Mouse (Mus musculus): Measurements from ENCODE around the gene Olfr1255. TPM values are rescaled to one million over a fixed set of nuclear protein-coding genes. Genes with fewer than 3 reads are reported as not detected.

Olfr1255 gene
- polyA plus RNA-seq, 2 experiments = not detected

GRCm38 (mm10) chr2:89841455-89841854 lies 29.6 kb downstream of the Olfr1255 start, which contains the start of gene Olfr1256:
Gene Olfr1256 (minus strand): TSS chr2:89841555.
- 40% methylated on average over 2 of the region's 2 CpGs for WGBS (ENCODE audit: insufficient replicate concordance)
- H3K27ac ChIP-seq = no peak within 1 kb of the TSS
- no peak for ATAC-seq (ENCODE audit: insufficient read depth)

GRCm38 (mm10) chr2:89848105-89848504 lies 36.3 kb downstream of the Olfr1255 start, which contains the start of gene Olfr48:
Gene Olfr48 (minus strand): TSS chr2:89848205.
- H3K4me3 ChIP-seq (ENCODE audit: insufficient read depth in 1 of 2, low read depth in 2 of 2, low read length in 2 of 2) = no peak within 1 kb of the TSS
- no peaks in the 10 kb centered on the region for H3K9me3 ChIP-seq (ENCODE audit: control insufficient read depth, low read length)
- no peaks in the 10 kb centered on the region for H3K4me1 ChIP-seq (replicated peaks; ENCODE audit: control insufficient read depth in 2 of 2, insufficient read depth in 2 of 2, low read length in 1 of 2)
- TF ChIP-seq EP300 (IDR thresholded peaks at IDR 0.05; ENCODE audit: low read depth) = no peak
- no peak for TF ChIP-seq CTCF (IDR thresholded peaks at IDR 0.05; ENCODE audit: low read depth)
- 69% methylated on average over 5 of the region's 5 CpGs for WGBS (ENCODE audit: insufficient replicate concordance)
- ATAC-seq (ENCODE audit: insufficient read depth) = no peak
- H3K9ac ChIP-seq (replicated peaks) = no peak within 1 kb of the TSS
- H3K36me3 ChIP-seq (replicated peaks; ENCODE audit: control insufficient read depth, insufficient read depth, low read depth) = no peaks in the 10 kb centered on the region
- no peak within 1 kb of the TSS for H3K4me2 ChIP-seq (ENCODE audit: low read depth)
- no peak within 1 kb of the TSS for H3K27ac ChIP-seq
- no peak for DNase-seq (ENCODE audit: low read depth in 3 of 3, low spot score in 3 of 3)
- H3K27me3 ChIP-seq (ENCODE audit: control insufficient read depth, insufficient read depth, low read length) = no peaks in the 10 kb centered on the region

More at GRCm38 (mm10) chr2:89841455-89841854, 29.6 kb downstream of the Olfr1255 start, which contains the start of gene Olfr1256:
- H3K4me2 ChIP-seq (ENCODE audit: low read depth) = no peak within 1 kb of the TSS
- DNase-seq (ENCODE audit: low read depth in 3 of 3, low spot score in 3 of 3) = no peak
- H3K36me3 ChIP-seq (replicated peaks; ENCODE audit: control insufficient read depth, insufficient read depth, low read depth) = no peaks in the 10 kb centered on the region
- TF ChIP-seq EP300 (IDR thresholded peaks at IDR 0.05; ENCODE audit: low read depth) (no peak), CTCF (IDR thresholded peaks at IDR 0.05; ENCODE audit: low read depth) (no peak)
- H3K4me3 ChIP-seq (ENCODE audit: insufficient read depth in 1 of 2, low read depth in 2 of 2, low read length in 2 of 2) = no peak within 1 kb of the TSS
- H3K4me1 ChIP-seq (replicated peaks; ENCODE audit: control insufficient read depth in 2 of 2, insufficient read depth in 2 of 2, low read length in 1 of 2) = no peaks in the 10 kb centered on the region
- no peaks in the 10 kb centered on the region for H3K27me3 ChIP-seq (ENCODE audit: control insufficient read depth, insufficient read depth, low read length)
- no peak within 1 kb of the TSS for H3K9ac ChIP-seq (replicated peaks)
- H3K9me3 ChIP-seq (ENCODE audit: control insufficient read depth, low read length) = no peaks in the 10 kb centered on the region

GRCm38 (mm10) chr2:89849230-89849629 lies 37.4 kb downstream of the Olfr1255 start:
- Histone ChIP-seq H3K27me3 (ENCODE audit: control insufficient read depth, insufficient read depth, low read length) (no peaks in the 10 kb centered on the region), H3K9me3 (ENCODE audit: control insufficient read depth, low read length) (no peaks in the 10 kb centered on the region), H3K4me3 (ENCODE audit: insufficient read depth in 1 of 2, low read depth in 2 of 2, low read length in 2 of 2) (no peak overlapping the region), H3K4me2 (ENCODE audit: low read depth) (no peak overlapping the region), H3K4me1 (replicated peaks; ENCODE audit: control insufficient read depth in 2 of 2, insufficient read depth in 2 of 2, low read length in 1 of 2) (no peaks in the 10 kb centered on the region), H3K36me3 (replicated peaks; ENCODE audit: control insufficient read depth, insufficient read depth, low read depth) (no peaks in the 10 kb centered on the region), H3K9ac (replicated peaks) (no peak overlapping the region), H3K27ac (no peak overlapping the region)
- no peak for ATAC-seq (ENCODE audit: insufficient read depth)
- WGBS (ENCODE audit: insufficient replicate concordance) = 70% methylated on average over 1 of the region's 1 CpGs
- TF ChIP-seq CTCF (IDR thresholded peaks at IDR 0.05; ENCODE audit: low read depth) (no peak), EP300 (IDR thresholded peaks at IDR 0.05; ENCODE audit: low read depth) (no peak)
- DNase-seq (ENCODE audit: low read depth in 3 of 3, low spot score in 3 of 3) = no peak

Other genes with a start within 250 kb of the Olfr1255 start
- gene Olfr1245, start 233.6 kb upstream of the Olfr1255 start, polyA plus RNA-seq (2012; rRNA removed) = not detected in 2 replicates
- gene Olfr1245, start 233.6 kb upstream of the Olfr1255 start, polyA plus RNA-seq (2014; fragmentation: Nextera tagmentation; extraction: Ambion mirVana) = not detected in 2 replicates
- gene Olfr1246, start 218.9 kb upstream of the Olfr1255 start, polyA plus RNA-seq (2012; rRNA removed) = not detected in 2 replicates
- gene Olfr1246, start 218.9 kb upstream of the Olfr1255 start, polyA plus RNA-seq (2014; fragmentation: Nextera tagmentation; extraction: Ambion mirVana) = not detected in 2 replicates
- gene Olfr1247, start 197.9 kb upstream of the Olfr1255 start, polyA plus RNA-seq (2012; rRNA removed) = not detected in 2 replicates
- not detected in 2 replicates for gene Olfr1247, start 197.9 kb upstream of the Olfr1255 start, polyA plus RNA-seq (2014; fragmentation: Nextera tagmentation; extraction: Ambion mirVana)
- not detected in 2 replicates for gene Olfr1248, start 193.8 kb upstream of the Olfr1255 start, polyA plus RNA-seq (2012; rRNA removed)
- not detected in 2 replicates for gene Olfr1248, start 193.8 kb upstream of the Olfr1255 start, polyA plus RNA-seq (2014; fragmentation: Nextera tagmentation; extraction: Ambion mirVana)
- gene Olfr1249, start 177.1 kb upstream of the Olfr1255 start, polyA plus RNA-seq (2012; rRNA removed) = not detected in 2 replicates
- not detected in 2 replicates for gene Olfr1249, start 177.1 kb upstream of the Olfr1255 start, polyA plus RNA-seq (2014; fragmentation: Nextera tagmentation; extraction: Ambion mirVana)
- not detected in 2 replicates for gene Olfr1250, start 150.6 kb upstream of the Olfr1255 start, polyA plus RNA-seq (2012; rRNA removed)
- not detected in 2 replicates for gene Olfr1250, start 150.6 kb upstream of the Olfr1255 start, polyA plus RNA-seq (2014; fragmentation: Nextera tagmentation; extraction: Ambion mirVana)
- not detected in 2 replicates for gene Olfr1251, start 140.1 kb upstream of the Olfr1255 start, polyA plus RNA-seq (2012; rRNA removed)
- gene Olfr1251, start 140.1 kb upstream of the Olfr1255 start, polyA plus RNA-seq (2014; fragmentation: Nextera tagmentation; extraction: Ambion mirVana) = not detected in 2 replicates
- gene Olfr1252, start 87.0 kb upstream of the Olfr1255 start, polyA plus RNA-seq (2012; rRNA removed) = not detected in 2 replicates
- gene Olfr1252, start 87.0 kb upstream of the Olfr1255 start, polyA plus RNA-seq (2014; fragmentation: Nextera tagmentation; extraction: Ambion mirVana) = not detected in 2 replicates
- not detected in 2 replicates for gene Olfr1253, start 55.0 kb upstream of the Olfr1255 start, polyA plus RNA-seq (2012; rRNA removed)
- gene Olfr1253, start 55.0 kb upstream of the Olfr1255 start, polyA plus RNA-seq (2014; fragmentation: Nextera tagmentation; extraction: Ambion mirVana) = not detected in 2 replicates
- gene Olfr1254, start 18.4 kb upstream of the Olfr1255 start, polyA plus RNA-seq (2012; rRNA removed) = not detected in 2 replicates
- gene Olfr1254, start 18.4 kb upstream of the Olfr1255 start, polyA plus RNA-seq (2014; fragmentation: Nextera tagmentation; extraction: Ambion mirVana) = not detected in 2 replicates
- not detected in 2 replicates for gene Olfr1256, start 29.5 kb downstream of the Olfr1255 start, polyA plus RNA-seq (2012; rRNA removed)
- not detected in 2 replicates for gene Olfr1256, start 29.5 kb downstream of the Olfr1255 start, polyA plus RNA-seq (2014; fragmentation: Nextera tagmentation; extraction: Ambion mirVana)
- gene Olfr48, start 36.2 kb downstream of the Olfr1255 start, polyA plus RNA-seq (2012; rRNA removed) = not detected in 2 replicates
- gene Olfr48, start 36.2 kb downstream of the Olfr1255 start, polyA plus RNA-seq (2014; fragmentation: Nextera tagmentation; extraction: Ambion mirVana) = not detected in 2 replicates
- gene Olfr1257, start 66.4 kb downstream of the Olfr1255 start, polyA plus RNA-seq (2012; rRNA removed) = not detected in 2 replicates
- gene Olfr1257, start 66.4 kb downstream of the Olfr1255 start, polyA plus RNA-seq (2014; fragmentation: Nextera tagmentation; extraction: Ambion mirVana) = not detected in 2 replicates
- gene Olfr1258, start 115.3 kb downstream of the Olfr1255 start, polyA plus RNA-seq (2012; rRNA removed) = not detected in 2 replicates
- not detected in 2 replicates for gene Olfr1258, start 115.3 kb downstream of the Olfr1255 start, polyA plus RNA-seq (2014; fragmentation: Nextera tagmentation; extraction: Ambion mirVana)
- not detected in 2 replicates for gene Olfr1259, start 136.6 kb downstream of the Olfr1255 start, polyA plus RNA-seq (2012; rRNA removed)
- gene Olfr1259, start 136.6 kb downstream of the Olfr1255 start, polyA plus RNA-seq (2014; fragmentation: Nextera tagmentation; extraction: Ambion mirVana) = not detected in 2 replicates
- gene Olfr1260, start 162.3 kb downstream of the Olfr1255 start, polyA plus RNA-seq (2012; rRNA removed) = not detected in 2 replicates
- not detected in 2 replicates for gene Olfr1260, start 162.3 kb downstream of the Olfr1255 start, polyA plus RNA-seq (2014; fragmentation: Nextera tagmentation; extraction: Ambion mirVana)
- not detected in 2 replicates for gene Olfr1261, start 179.2 kb downstream of the Olfr1255 start, polyA plus RNA-seq (2012; rRNA removed)
- not detected in 2 replicates for gene Olfr1261, start 179.2 kb downstream of the Olfr1255 start, polyA plus RNA-seq (2014; fragmentation: Nextera tagmentation; extraction: Ambion mirVana)
- not detected in 2 replicates for gene Olfr1262, start 188.1 kb downstream of the Olfr1255 start, polyA plus RNA-seq (2012; rRNA removed)
- not detected in 2 replicates for gene Olfr1262, start 188.1 kb downstream of the Olfr1255 start, polyA plus RNA-seq (2014; fragmentation: Nextera tagmentation; extraction: Ambion mirVana)
- not detected in 2 replicates for gene Olfr1263, start 200.1 kb downstream of the Olfr1255 start, polyA plus RNA-seq (2012; rRNA removed)
- not detected in 2 replicates for gene Olfr1263, start 200.1 kb downstream of the Olfr1255 start, polyA plus RNA-seq (2014; fragmentation: Nextera tagmentation; extraction: Ambion mirVana)
- gene Olfr1264, start 213.5 kb downstream of the Olfr1255 start, polyA plus RNA-seq (2012; rRNA removed) = not detected in 2 replicates
- gene Olfr1264, start 213.5 kb downstream of the Olfr1255 start, polyA plus RNA-seq (2014; fragmentation: Nextera tagmentation; extraction: Ambion mirVana) = not detected in 2 replicates
- gene Olfr1265, start 223.3 kb downstream of the Olfr1255 start, polyA plus RNA-seq (2012; rRNA removed) = not detected in 2 replicates
- not detected in 2 replicates for gene Olfr1265, start 223.3 kb downstream of the Olfr1255 start, polyA plus RNA-seq (2014; fragmentation: Nextera tagmentation; extraction: Ambion mirVana)